Mouse (Mus musculus) lung, postnatal 4 days (tissue): ENCODE data around the gene Gbp4.
"Not testable (repeated sequence)": the region's sequence is repeated elsewhere in the genome, so short reads cannot be mapped to it uniquely, and the experiment has no call there.

ENCODE experiments used
- DNase-seq, 2 experiments: peaks; one replicate each; pipeline ENCODE4 v3.0.0; 2021

Gene Gbp4

DNA sequence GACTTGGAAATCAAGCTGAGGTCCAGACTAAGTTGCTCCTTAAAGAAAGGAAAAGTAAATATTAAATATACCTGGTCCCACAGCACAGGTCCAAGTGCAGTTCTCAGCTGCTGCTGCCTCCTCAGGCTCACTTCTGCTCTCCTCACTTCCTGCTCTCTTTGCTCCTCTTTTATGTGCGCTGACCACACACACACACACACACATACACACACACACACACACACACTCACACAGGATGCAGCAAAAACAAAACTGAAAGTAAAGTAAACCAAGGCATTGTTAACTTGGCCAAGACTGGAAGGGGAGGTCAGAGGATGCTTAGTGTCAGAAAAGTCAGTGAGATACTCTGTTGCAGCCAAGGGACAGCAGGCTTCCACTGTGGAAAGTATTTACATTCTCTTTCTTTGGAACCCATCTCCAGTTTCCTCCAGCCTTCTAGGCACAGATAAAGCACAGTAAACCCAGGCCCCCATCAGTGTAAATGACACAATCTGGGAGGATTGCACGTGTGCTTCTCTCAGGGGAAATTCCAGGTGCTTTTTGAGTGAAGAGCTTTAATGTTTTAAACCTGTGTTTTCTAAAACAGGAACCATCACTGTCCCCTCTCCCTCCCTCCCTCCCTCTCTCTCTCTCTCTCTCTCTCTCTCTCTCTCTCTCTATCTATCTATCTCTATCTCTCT lies at the start of gene Gbp4, which contains the start of the genes Gbp9 and Gbp8:
Gbp4 (minus strand) TSS at position 178 of the 680 bp plus-strand sequence.
Gbp9 (minus strand) TSS at position 131 of the 680 bp plus-strand sequence.
Gbp8 (minus strand) TSS at position 132 of the 680 bp plus-strand sequence.
- peak; percentile 45 to 52 for DNase-seq

DNA sequence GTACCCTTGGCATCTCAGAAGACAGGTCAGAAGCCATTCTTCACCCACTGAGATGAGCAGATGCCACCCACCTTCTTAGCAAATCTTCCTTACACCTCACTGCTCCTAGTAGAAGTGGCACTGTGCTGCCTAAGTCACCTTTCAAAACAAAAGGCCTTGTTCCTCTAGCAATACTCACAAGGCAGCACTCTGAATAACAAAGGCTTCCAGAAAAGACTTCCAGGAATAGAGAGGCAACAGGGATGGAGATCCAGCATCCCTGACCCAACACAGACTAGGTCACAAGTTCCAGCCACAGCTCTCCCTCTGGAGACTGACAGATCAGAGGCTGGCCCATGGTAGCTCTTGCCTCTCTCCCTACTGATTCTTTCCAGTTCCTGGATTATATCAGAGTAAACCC lies 42.1 kb upstream of the Gbp4 start:
- DNase-seq: no peak

DNA sequence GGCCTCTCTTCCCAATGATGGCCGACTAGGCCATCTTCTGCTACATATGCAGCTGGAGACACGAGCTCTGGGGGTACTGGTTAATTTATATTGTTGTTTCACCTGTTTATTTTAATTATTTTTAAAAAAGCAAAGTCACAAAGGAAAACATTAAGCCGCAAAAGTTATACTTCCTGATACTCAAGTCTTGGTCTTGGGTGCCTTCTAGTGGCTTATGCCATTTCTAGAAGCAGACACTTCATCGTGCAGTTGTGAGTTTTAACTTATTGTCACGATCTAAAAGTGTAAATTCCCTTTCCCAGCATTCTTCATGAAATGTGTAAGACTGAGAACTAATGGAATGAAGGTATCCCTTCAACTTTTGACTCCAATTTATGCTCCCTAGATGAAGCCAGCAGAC lies 17.2 kb upstream of the Gbp4 start:
- DNase-seq: no peak

DNA sequence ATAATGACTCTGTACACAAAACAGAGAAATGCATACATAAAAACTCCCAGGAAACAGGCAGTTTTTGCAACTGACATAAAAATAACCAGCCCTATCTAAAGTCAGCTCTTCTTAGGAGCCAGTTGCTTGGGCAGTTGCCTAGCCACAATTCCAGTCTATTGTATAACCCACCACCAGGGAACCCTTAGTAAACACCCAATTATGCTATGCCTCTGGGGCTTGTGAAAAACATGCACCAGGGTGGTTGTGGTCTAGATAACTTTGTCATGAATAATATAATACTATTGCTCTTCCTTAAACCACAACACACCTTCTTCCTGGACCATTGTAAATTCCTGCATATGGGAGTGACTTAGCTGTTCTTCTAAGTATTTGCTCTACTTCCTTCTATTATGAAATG lies 14.7 kb upstream of the Gbp4 start:
- no peak for DNase-seq

DNA sequence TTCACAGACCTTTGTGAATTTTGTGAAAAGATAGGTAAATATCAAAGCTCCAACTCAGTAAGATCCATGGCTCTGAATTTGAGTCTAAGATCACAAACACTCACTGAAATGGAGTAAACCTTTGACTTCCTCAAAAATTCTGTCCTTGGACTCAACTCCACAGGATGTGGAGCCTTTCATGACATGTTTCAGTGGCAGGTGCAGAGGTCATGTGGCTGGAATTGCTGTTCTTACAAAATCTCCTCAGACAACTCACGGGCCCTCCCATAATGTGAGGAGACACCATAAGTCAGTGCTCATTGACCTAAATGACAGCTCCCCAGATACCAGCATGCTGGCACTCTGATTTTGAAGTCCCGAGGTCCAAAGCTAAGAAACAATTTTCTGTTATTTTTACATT lies 8.7 kb upstream of the Gbp4 start:
- not testable (repeated sequence) for DNase-seq

DNA sequence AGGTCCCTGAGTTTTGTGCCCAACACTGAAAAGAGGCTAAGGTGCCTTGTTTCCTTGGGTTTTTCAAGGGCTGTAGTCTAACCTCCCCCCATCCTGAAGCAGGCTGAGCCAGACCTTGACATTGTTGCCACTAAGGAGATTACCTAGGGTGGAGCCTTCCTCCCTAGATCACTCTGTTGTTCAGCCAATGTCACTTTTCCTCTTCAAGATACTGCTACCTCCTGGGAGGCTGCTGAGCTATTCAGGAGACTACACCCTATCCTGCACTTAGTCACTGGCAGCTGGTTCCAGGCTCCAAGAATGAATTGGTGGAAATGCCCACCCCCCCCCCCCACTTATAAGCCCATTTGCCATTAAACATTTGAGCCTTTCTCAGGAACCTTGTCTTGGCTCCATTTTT lies 7.1 kb upstream of the Gbp4 start:
- DNase-seq: peak; percentile 12 to 25

DNA sequence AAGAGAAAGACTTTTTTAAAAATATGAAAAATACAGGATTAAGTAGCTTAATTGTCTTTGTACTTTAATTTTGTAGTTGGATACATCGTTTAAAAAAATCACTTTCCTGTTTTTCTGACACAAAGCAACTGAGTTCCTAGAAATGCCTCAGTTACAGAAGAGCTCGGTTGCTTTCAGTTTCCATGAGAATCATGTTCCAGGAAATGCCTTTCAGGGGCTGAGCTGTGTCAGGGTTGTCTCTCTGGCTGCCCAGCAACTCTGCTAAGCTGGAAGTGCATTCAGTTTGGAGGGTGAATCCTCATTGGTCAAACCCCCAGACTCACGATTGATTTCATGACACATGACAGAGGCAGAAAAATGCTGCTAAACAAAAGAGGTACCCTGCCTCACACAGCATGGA lies 6.3 kb upstream of the Gbp4 start:
- DNase-seq: peak in 1 of 2 experiments; percentile 27

DNA sequence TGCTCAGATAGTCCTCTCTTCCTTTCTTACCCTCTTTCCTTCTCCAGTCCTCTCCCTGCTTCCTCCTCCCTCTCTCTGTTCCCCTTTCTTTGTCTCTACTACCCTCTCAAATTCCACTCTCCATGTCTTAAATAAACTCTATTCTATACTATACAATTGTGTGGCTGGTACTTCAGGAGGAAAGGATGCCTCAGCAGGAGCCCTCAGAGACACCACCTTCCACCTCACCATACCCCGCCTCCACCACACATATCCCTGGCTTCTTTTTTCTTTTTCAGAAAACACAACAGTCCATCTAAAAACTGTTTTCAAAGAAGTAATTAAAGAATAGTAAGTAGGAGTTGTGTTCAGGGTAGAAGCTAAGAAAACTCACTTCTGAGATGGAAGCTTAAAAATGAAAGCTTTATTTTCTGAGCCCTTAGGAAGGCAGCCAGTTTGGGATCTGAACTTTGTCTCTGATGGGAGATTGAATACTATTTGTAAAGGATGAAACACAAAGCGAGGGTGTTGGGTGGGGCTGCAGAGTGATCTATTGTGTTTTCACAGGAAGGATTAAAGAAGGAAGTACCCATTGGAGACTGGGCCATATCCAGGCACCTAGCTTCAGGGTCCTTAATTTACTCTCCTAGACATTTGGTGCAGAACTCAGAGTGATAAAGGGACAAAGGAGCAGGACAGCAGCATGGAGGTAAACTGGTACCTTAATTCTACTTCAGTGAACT lies 864 bp upstream of the Gbp4 start:
- DNase-seq: not testable (repeated sequence)

DNA sequence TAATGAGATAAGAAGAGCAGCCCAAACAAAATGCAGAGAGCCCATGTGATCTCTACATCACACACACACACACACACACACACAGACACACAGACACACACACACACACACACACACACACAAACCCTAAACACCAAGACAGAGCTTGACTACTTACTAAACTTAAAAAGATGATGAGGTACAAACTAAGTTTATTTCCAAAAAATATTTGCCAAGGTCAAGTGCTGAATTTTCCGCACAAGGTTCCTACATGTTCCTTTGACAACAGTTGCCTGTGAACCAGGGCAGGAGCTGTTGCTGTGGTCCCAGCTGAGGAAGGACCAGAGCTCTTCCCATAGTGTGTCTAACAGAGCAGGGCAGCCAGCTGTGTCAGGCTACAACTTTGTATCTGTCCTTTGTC lies 480 bp downstream of the Gbp4 start:
- no peak for DNase-seq

DNA sequence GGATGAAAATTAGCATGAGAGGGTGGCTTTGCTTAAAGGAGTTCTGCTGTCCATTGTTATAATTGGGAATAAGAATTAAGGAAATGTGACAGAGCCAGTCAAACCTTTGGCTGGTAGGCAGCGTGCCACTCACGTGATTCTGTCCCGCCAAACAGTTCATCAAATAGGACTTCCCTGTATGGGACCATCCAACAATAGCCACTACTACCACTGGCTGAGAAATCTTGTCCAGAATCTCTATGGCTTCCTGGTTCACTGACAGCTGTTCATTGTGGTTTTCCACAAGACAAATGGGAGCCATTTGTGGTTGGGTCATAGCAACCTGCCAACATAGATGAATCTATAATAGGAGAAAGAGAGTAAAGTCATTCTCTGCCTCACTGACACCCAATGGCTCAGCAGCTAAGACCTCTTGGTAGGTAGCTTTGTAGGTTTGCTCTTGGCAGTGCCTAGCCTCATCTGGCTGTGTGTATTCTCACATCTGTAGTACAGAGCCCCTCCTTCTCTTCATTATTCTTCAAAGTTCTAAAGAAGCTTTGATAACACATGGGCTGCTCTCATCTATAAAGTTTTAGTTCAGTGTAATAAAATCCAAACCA lies 2.6 kb downstream of the Gbp4 start:
- DNase-seq: peak in 1 of 2 experiments; percentile 33

DNA sequence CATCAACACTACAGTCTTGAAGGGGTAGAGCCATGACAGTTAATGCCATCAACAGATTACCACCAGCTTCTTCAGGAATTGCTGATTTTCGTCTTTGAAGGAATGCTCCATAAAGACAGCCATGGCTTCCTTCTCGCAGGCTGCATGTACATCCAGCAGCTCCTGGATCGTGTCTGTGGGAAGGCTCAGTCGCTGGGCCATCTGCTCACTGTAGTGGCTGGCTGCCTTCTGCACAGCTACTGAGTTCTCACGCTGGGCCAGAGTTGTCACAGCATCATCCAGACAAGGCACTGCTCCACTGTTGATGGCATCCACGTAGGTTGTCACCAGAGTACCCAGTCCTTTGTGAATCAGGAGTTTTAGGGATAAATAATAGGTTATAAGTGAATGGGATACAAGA lies 17.7 kb downstream of the Gbp4 start:
- not testable (repeated sequence) for DNase-seq

DNA sequence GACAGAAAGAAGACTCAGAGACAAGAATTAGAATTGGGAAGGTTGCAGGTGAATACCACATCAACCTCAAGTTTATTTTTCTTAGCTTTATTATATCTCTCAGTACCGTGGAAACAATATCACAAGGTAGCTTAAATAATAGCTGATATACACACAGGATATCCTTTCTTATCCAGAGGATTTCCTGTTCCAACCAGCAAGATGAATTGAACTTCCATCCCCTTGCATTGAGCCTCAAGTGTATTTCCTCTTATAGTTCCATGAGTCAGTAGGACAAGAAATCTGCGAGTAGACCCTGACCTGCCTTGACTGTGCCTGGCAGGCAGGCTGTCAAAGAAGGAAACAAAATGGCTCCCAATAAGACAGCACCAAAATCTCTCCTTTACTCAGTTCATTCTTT lies 23.6 kb downstream of the Gbp4 start:
- no peak for DNase-seq

DNA sequence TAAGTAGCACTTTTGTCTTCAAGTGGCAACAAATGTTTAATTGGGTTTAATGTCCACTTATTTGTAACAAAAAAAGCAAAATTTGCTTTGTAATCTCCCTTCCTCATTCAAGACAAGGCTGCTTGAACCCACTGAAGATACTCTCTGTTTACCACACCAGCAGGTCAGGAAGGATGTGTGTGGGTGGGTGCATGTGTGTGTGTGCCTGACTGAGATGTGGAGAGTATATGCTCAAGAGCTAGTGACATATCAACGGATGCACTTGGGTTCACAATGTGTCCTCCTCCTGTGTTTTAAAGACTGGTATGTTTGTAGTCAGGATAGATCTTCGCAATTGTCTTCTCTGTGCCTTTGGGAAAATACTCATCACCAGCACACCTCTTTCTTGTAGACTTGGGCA lies 24.7 kb downstream of the Gbp4 start:
- DNase-seq: no peak

DNA sequence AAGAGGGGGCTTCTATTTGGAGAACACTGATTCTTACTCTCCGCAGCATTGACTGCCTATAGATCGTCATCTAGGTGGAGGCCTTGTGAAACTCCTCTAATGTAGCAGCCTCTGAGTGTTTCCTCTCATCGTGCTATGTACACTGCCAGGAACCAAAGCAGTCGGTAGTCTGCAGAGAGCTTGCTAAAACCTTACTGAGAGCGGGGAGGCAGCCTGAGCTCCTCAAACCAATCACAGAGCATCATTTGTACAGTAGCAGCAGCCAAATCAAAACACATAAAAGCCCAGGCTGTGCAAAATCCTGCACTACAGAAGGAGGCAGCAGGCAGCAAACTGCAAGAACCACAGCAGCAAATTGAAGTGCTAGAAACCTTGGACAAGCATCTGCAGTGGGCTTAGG lies 25.7 kb downstream of the Gbp4 start:
- no peak for DNase-seq

DNA sequence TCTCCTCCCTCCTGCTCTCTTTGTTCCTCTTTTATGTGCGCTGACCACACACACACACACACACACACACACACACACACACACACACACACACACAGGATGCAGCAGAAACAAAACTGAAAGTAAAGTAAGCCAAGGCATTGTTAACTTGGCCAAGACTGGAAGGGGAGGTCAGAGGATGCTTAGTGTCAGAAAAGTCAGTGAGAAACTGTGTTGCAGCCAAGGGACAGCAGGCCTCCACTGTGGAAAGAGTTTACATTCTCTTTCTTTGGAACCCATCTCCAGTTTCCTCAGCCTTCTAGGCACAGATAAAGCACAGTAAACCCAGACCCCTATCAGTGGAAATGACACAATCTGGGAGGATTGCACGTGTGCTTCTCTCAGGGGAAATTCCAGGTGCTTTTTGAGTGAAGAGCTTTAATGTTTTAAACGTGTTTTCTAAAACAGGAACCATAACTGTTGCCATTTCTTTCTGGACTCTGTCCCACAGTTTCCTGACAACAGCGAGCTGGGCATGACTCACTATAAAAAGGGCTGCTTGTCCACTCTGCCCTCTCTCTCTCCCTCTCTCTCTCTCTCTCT lies 29.0 kb downstream of the Gbp4 start:
- peak; percentile 70 to 79 for DNase-seq

DNA sequence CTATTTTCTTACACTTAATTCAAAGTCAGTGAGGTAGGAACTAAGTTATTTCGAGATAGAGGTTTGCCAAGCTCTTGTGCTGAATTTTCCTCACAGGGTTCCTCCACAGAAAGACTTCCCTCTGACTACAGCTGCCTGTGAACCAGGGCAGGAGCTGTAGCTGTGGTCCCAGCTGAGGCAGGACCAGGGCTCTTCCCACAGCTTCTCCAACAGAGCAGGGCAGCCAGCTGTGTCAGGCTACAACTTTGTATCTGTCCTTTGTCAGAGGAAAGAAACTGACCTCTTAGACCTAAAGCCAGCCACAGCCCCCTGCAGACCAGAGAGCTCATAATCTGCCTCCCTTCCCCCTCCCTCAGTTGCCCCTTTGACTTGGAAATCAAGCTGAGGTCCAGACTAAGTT lies 29.6 kb downstream of the Gbp4 start:
- DNase-seq: peak in 1 of 2 experiments; percentile 8

DNA sequence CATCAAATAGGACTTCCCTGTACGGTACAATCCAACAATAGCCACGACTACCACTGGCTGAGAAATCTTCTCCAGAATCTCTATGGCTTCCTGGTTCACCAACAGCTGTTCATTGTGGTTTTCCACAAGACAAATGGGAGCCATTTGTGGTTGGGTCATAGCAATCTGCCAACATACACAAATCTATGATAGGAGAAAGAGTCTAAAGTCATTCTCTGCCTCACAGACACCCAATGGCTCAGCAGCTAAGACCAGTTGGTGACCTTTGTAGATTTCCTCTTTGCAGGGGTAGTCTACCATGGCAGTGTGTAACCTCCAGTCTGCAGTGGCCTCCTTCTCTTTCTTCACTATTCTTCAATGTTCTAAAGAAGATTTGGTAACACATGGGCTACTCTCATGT lies 33.7 kb downstream of the Gbp4 start:
- not testable (repeated sequence) for DNase-seq

DNA sequence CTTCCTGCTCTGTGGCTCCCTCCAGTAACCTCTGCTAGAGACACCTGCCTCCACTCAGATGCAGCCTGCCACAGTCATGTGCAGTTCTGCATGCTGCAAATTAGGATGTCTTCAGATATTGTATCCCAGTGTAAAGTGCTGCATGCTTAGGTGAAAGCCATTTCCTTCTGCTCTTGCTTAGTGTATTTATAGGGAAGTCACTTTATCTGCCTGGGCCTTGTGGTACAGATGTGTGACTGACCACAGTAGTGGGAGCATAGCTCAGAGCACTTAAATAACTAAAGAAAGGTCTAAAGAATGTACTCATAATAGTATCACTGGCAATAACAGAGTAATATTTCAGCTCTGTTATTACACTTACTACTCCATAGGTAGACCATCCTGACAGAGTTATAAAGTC lies 57.5 kb downstream of the Gbp4 start:
- no peak for DNase-seq

DNA sequence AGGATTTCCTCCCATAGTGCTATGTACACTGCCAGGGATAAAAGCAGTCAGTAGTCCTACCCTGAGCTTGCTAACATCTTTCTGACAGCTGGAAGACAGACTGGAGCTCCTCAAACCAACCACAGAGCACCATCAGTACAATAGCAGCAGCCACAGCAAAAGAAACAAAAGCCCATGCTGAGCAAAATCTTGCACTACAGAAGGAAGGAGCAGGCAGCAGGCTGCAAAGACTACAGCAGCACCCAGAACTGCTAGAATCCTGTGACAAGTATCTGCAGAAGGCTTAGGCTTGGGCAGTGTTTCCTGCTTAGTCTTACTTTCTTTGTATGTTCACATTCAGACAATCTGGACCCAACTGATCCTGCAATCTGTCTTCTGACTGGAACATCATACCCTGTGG lies 71.0 kb downstream of the Gbp4 start:
- DNase-seq: not testable (repeated sequence)
